Mouse (Mus musculus): ENCODE measurements around the gene Polr3b. TPM values are rescaled to one million over a fixed set of nuclear protein-coding genes. Genes with fewer than 3 reads are reported as not detected.

Gene Polr3b
- 8.0 and 8.9 TPM in 2 replicates for polyA plus RNA-seq (2015; fragmentation: Nextera tagmentation; extraction: Ambion mirVana)

- WGBS = 6% methylated on average over 53 of the region's 53 CpGs
- H3K9ac ChIP-seq = peak within 1 kb of the TSS; percentile 68
- no peaks in the 10 kb centered on the region for H3K27me3 ChIP-seq
- H3K36me3 ChIP-seq = no peaks in the 10 kb centered on the region
- peak within 1 kb of the TSS; percentile 85 for H3K4me3 ChIP-seq
- H3K27ac ChIP-seq = peak within 1 kb of the TSS; percentile 98
- ATAC-seq (replicated peaks; ENCODE audit: insufficient number of reproducible peaks, insufficient read depth, low FRiP score, low read depth) = peak; percentile 95
- peaks cover 10% of the 10 kb centered on the region for H3K4me1 ChIP-seq (replicated peaks)
- H3K4me2 ChIP-seq = peak within 1 kb of the TSS; percentile 74
- no peaks in the 10 kb centered on the region for H3K9me3 ChIP-seq (replicated peaks)
Measured at GRCm38 (mm10) chr10:84621826-84622790, at the start of gene Polr3b. Gene Polr3b, plus strand, starts transcription at chr10:84622292.

GRCm38 (mm10) chr10:84573671-84574420 lies 48.2 kb upstream of the Polr3b start:
- WGBS = 53% methylated on average over 5 of the region's 5 CpGs
- ATAC-seq (replicated peaks; ENCODE audit: insufficient number of reproducible peaks, insufficient read depth, low FRiP score, low read depth) = no peak
- H3K36me3 ChIP-seq = no peaks in the 10 kb centered on the region
- H3K4me3 ChIP-seq = no peak overlapping the region
- no peaks in the 10 kb centered on the region for H3K9me3 ChIP-seq (replicated peaks)
- H3K4me2 ChIP-seq = no peak overlapping the region
- no peak overlapping the region for H3K9ac ChIP-seq
- H3K4me1 ChIP-seq (replicated peaks) = peaks cover 19% of the 10 kb centered on the region
- H3K27me3 ChIP-seq = no peaks in the 10 kb centered on the region
- H3K27ac ChIP-seq = no peak overlapping the region

- Histone ChIP-seq H3K36me3 (no peaks in the 10 kb centered on the region), H3K27me3 (no peaks in the 10 kb centered on the region), H3K27ac (peak overlapping the region; percentile 93; the same call in 1 of the 2 replicates), H3K4me3 (peak overlapping the region; percentile 98), H3K4me2 (peak overlapping the region; percentile 90), H3K9me3 (replicated peaks) (no peaks in the 10 kb centered on the region), H3K9ac (peak overlapping the region; percentile 45), H3K4me1 (replicated peaks) (peaks cover 24% of the 10 kb centered on the region)
- peak; percentile 52 for ATAC-seq (replicated peaks; ENCODE audit: insufficient number of reproducible peaks, insufficient read depth, low FRiP score, low read depth)
- under 1% methylated on average over 14 of the region's 14 CpGs for WGBS
Measured at GRCm38 (mm10) chr10:84576029-84576394, 46.1 kb upstream of the Polr3b start.

- under 1% methylated on average over 46 of the region's 46 CpGs for whole genome bisulfite sequencing
- Histone ChIP-seq H3K27me3 (no peaks in the 10 kb centered on the region), H3K4me1 (replicated peaks) (peaks cover 30% of the 10 kb centered on the region), H3K4me3 (peak within 1 kb of the TSS; percentile 98), H3K9me3 (replicated peaks) (no peaks in the 10 kb centered on the region), H3K36me3 (no peaks in the 10 kb centered on the region), H3K9ac (peak within 1 kb of the TSS; percentile 73), H3K4me2 (peak within 1 kb of the TSS; percentile 90), H3K27ac (peak within 1 kb of the TSS; percentile 93)
- ATAC-seq (replicated peaks; ENCODE audit: insufficient number of reproducible peaks, insufficient read depth, low FRiP score, low read depth) = peak; percentile 98
Measured at GRCm38 (mm10) chr10:84576395-84577070, 45.6 kb upstream of the Polr3b start, which contains the start of gene Tcp11l2. Gene Tcp11l2, plus strand, starts transcription at chr10:84576626.

GRCm38 (mm10) chr10:84577071-84577727 lies 44.9 kb upstream of the Polr3b start:
- peak overlapping the region; percentile 98 for H3K4me3 ChIP-seq
- H3K27ac ChIP-seq = peak overlapping the region; percentile 93
- WGBS = 2% methylated on average over 38 of the region's 38 CpGs
- peak overlapping the region; percentile 90 for H3K4me2 ChIP-seq
- H3K9me3 ChIP-seq (replicated peaks) = no peaks in the 10 kb centered on the region
- no peaks in the 10 kb centered on the region for H3K36me3 ChIP-seq
- ATAC-seq (replicated peaks; ENCODE audit: insufficient number of reproducible peaks, insufficient read depth, low FRiP score, low read depth) = peak; percentile 51
- peaks cover 36% of the 10 kb centered on the region for H3K4me1 ChIP-seq (replicated peaks)
- H3K9ac ChIP-seq = peak overlapping the region; percentile 73
- no peaks in the 10 kb centered on the region for H3K27me3 ChIP-seq

GRCm38 (mm10) chr10:84578738-84579137 lies 43.4 kb upstream of the Polr3b start:
- Histone ChIP-seq H3K27ac (no peak overlapping the region), H3K4me2 (peak overlapping the region; percentile 90; the same call in 1 of the 2 replicates), H3K27me3 (no peaks in the 10 kb centered on the region), H3K9ac (no peak overlapping the region), H3K9me3 (replicated peaks) (no peaks in the 10 kb centered on the region), H3K36me3 (no peaks in the 10 kb centered on the region), H3K4me3 (no peak overlapping the region; the same call in 1 of the 2 replicates), H3K4me1 (replicated peaks) (peaks cover 44% of the 10 kb centered on the region)
- 50% methylated on average over 10 of the region's 10 CpGs for WGBS
- ATAC-seq (replicated peaks; ENCODE audit: insufficient number of reproducible peaks, insufficient read depth, low FRiP score, low read depth) = no peak

- H3K27ac ChIP-seq = no peak overlapping the region
- no peak overlapping the region for H3K9ac ChIP-seq
- no peaks in the 10 kb centered on the region for H3K36me3 ChIP-seq
- peaks cover 48% of the 10 kb centered on the region for H3K4me1 ChIP-seq (replicated peaks)
- H3K9me3 ChIP-seq (replicated peaks) = no peaks in the 10 kb centered on the region
- H3K27me3 ChIP-seq = no peaks in the 10 kb centered on the region
- H3K4me2 ChIP-seq = no peak overlapping the region
- 66% methylated on average over 2 of the region's 2 CpGs for WGBS
- no peak overlapping the region for H3K4me3 ChIP-seq
- ATAC-seq (replicated peaks; ENCODE audit: insufficient number of reproducible peaks, insufficient read depth, low FRiP score, low read depth) = no peak
Measured at GRCm38 (mm10) chr10:84579527-84579926, 42.6 kb upstream of the Polr3b start.

- ATAC-seq (replicated peaks; ENCODE audit: insufficient number of reproducible peaks, insufficient read depth, low FRiP score, low read depth) = no peak
- Histone ChIP-seq H3K9ac (no peak overlapping the region), H3K4me3 (no peak overlapping the region), H3K27me3 (no peaks in the 10 kb centered on the region), H3K36me3 (no peaks in the 10 kb centered on the region), H3K27ac (peak overlapping the region; percentile 53; the same call in 1 of the 2 replicates), H3K4me1 (replicated peaks) (peaks cover 52% of the 10 kb centered on the region), H3K9me3 (replicated peaks) (no peaks in the 10 kb centered on the region), H3K4me2 (no peak overlapping the region)
- 35% methylated on average over 8 of the region's 8 CpGs for WGBS
Measured at GRCm38 (mm10) chr10:84581191-84581590, 40.9 kb upstream of the Polr3b start.

- peak overlapping the region; percentile 53 for H3K27ac ChIP-seq
- no peak overlapping the region for H3K9ac ChIP-seq
- H3K4me1 ChIP-seq (replicated peaks) = peaks cover 52% of the 10 kb centered on the region
- no peak overlapping the region for H3K4me3 ChIP-seq
- H3K36me3 ChIP-seq = no peaks in the 10 kb centered on the region
- no peaks in the 10 kb centered on the region for H3K27me3 ChIP-seq
- no peak for ATAC-seq (replicated peaks; ENCODE audit: insufficient number of reproducible peaks, insufficient read depth, low FRiP score, low read depth)
- 50% methylated on average over 7 of the region's 7 CpGs for WGBS
- H3K9me3 ChIP-seq (replicated peaks) = no peaks in the 10 kb centered on the region
- no peak overlapping the region for H3K4me2 ChIP-seq
Measured at GRCm38 (mm10) chr10:84582236-84582635, 39.9 kb upstream of the Polr3b start.

GRCm38 (mm10) chr10:84584451-84585293 lies 37.4 kb upstream of the Polr3b start:
- no peaks in the 10 kb centered on the region for H3K9me3 ChIP-seq (replicated peaks)
- H3K27me3 ChIP-seq = no peaks in the 10 kb centered on the region
- H3K9ac ChIP-seq = no peak overlapping the region
- H3K27ac ChIP-seq = no peak overlapping the region
- peaks cover 35% of the 10 kb centered on the region for H3K4me1 ChIP-seq (replicated peaks)
- no peak for ATAC-seq (replicated peaks; ENCODE audit: insufficient number of reproducible peaks, insufficient read depth, low FRiP score, low read depth)
- 33% methylated on average over 11 of the region's 11 CpGs for WGBS
- no peak overlapping the region for H3K4me3 ChIP-seq
- H3K36me3 ChIP-seq = peaks cover 4% of the 10 kb centered on the region; the same call in 1 of the 2 replicates
- H3K4me2 ChIP-seq = no peak overlapping the region
